Comparison of ENCODE assay signal across 8 mouse cellular contexts in the genomic region with DNA sequence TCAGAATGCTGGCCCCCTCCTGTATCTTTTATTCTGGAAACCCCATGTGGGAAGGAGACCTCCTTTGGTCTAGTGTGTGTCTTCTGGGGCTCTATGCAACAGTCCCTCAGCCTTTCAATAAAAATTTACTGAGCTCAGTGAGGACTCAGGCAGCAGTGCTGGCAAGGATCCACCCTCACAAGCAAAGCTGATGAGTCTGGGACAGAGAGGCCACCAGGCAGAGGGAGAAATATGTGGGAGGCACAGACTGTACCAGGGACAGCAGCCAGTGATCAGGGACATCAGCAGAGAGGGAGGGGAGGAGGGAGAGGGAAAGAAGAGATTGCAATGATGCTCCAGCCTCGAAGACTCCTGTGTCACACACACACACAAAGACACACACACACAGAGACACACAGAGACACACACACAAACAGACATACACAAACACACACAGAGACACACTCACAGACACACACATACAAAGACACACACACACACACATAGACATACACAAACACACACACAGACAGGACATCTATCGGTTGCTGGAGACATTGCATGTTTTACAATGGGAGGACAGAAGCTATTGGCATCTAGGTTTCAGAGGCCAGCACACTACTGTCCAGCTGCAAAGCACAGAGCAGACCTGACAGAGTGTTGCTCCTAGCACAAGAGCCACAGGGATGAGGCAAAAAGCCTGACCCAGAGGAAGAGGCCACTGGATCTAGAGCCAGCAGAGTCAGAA. TPM values are rescaled to one million over a fixed set of nuclear protein-coding genes. Genes with fewer than 3 reads are reported as not detected.
DNase-seq lines count a peak whose midpoint lies in the region; ATAC-seq lines count a peak whose summit lies in the region.

No protein-coding gene starts in this region.

- no peak overlapping the region for H3K4me2 ChIP-seq in forebrain, embryonic 13.5 days
- H3K4me2 ChIP-seq in forebrain, embryonic 11.5 days (ENCODE audit: low read depth, low read length, severe bottlenecking), result no peak overlapping the region
- H3K4me2 ChIP-seq in neural tube, embryonic 15.5 days, result no peak overlapping the region
- H3K4me2 ChIP-seq in heart, embryonic 11.5 days, result no peak overlapping the region

- H3K27ac ChIP-seq in forebrain, embryonic 13.5 days, result no peak overlapping the region
- no peak overlapping the region for H3K27ac ChIP-seq in forebrain, embryonic 11.5 days (ENCODE audit: low read depth, low read length)
- H3K27ac ChIP-seq in neural tube, embryonic 15.5 days (replicated peaks), result no peak overlapping the region
- no peak overlapping the region for H3K27ac ChIP-seq in heart, embryonic 11.5 days (ENCODE audit: low read depth, low read length)
- no peak overlapping the region for H3K27ac ChIP-seq in heart, embryonic 10.5 days

- no peak overlapping the region for H3K9ac ChIP-seq in forebrain, embryonic 13.5 days
- H3K9ac ChIP-seq in forebrain, embryonic 11.5 days (ENCODE audit: low read length), result no peak overlapping the region
- no peak overlapping the region for H3K9ac ChIP-seq in neural tube, embryonic 15.5 days (replicated peaks)
- H3K9ac ChIP-seq in heart, embryonic 11.5 days (ENCODE audit: low read depth, low read length), result no peak overlapping the region

- no peaks in the 10 kb centered on the region for H3K9me3 ChIP-seq in forebrain, embryonic 13.5 days (replicated peaks)
- H3K9me3 ChIP-seq in forebrain, embryonic 11.5 days (ENCODE audit: control insufficient read depth, low read length), result no peaks in the 10 kb centered on the region
- H3K9me3 ChIP-seq in neural tube, embryonic 15.5 days (replicated peaks), result no peaks in the 10 kb centered on the region
- H3K9me3 ChIP-seq in heart, embryonic 11.5 days (replicated peaks; ENCODE audit: control insufficient read depth, low read length), result no peaks in the 10 kb centered on the region
- no peaks in the 10 kb centered on the region for H3K9me3 ChIP-seq in heart, embryonic 10.5 days

- no peak overlapping the region for H3K4me3 ChIP-seq in forebrain, embryonic 13.5 days
- H3K4me3 ChIP-seq in forebrain, embryonic 11.5 days (ENCODE audit: low read depth, low read length), result no peak overlapping the region
- H3K4me3 ChIP-seq in neural tube, embryonic 15.5 days (replicated peaks), result no peak overlapping the region
- H3K4me3 ChIP-seq in heart, embryonic 11.5 days (ENCODE audit: low read depth, low read length), result no peak overlapping the region
- H3K4me3 ChIP-seq in heart, embryonic 10.5 days, result no peak overlapping the region

- no peaks in the 10 kb centered on the region for H3K36me3 ChIP-seq in forebrain, embryonic 13.5 days (ENCODE audit: poor library complexity, severe bottlenecking)
- no peaks in the 10 kb centered on the region for H3K36me3 ChIP-seq in forebrain, embryonic 11.5 days (ENCODE audit: control insufficient read depth, insufficient read depth, low read length)
- no peaks in the 10 kb centered on the region for H3K36me3 ChIP-seq in neural tube, embryonic 15.5 days
- H3K36me3 ChIP-seq in heart, embryonic 11.5 days (ENCODE audit: control insufficient read depth, insufficient read depth, low read length), result no peaks in the 10 kb centered on the region
- no peaks in the 10 kb centered on the region for H3K36me3 ChIP-seq in heart, embryonic 10.5 days

- no peaks in the 10 kb centered on the region for H3K27me3 ChIP-seq in forebrain, embryonic 13.5 days
- H3K27me3 ChIP-seq in forebrain, embryonic 11.5 days (ENCODE audit: control insufficient read depth, insufficient read depth, low read length), result no peaks in the 10 kb centered on the region
- H3K27me3 ChIP-seq in neural tube, embryonic 15.5 days (replicated peaks), result peaks cover 4% of the 10 kb centered on the region; the same call in 1 of the 2 replicates
- H3K27me3 ChIP-seq in heart, embryonic 11.5 days (ENCODE audit: control insufficient read depth, insufficient read depth, low read length), result peaks cover 3% of the 10 kb centered on the region; the same call in 1 of the 2 replicates
- peaks cover 25% of the 10 kb centered on the region; the same call in 1 of the 2 replicates for H3K27me3 ChIP-seq in heart, embryonic 10.5 days (ENCODE audit: insufficient read depth, poor library complexity, severe bottlenecking)

- DNase-seq in forebrain, embryonic 11.5 days (ENCODE audit: low spot score), result no peak
- no peak for DNase-seq in neural tube, embryonic 10.5 days (ENCODE audit: extremely low spot score, low spot score)
- peak; percentile 82 to 85 for DNase-seq in layer of hippocampus, postnatal 36 days
- peak; percentile 31 for DNase-seq in right cerebral cortex, postnatal 4 days
- DNase-seq in heart, embryonic 10.5 days (ENCODE audit: low spot score), result no peak

- H3K4me1 ChIP-seq in forebrain, embryonic 13.5 days, result peaks cover 5% of the 10 kb centered on the region; the same call in 1 of the 2 replicates
- no peaks in the 10 kb centered on the region for H3K4me1 ChIP-seq in forebrain, embryonic 11.5 days (replicated peaks; ENCODE audit: control insufficient read depth, insufficient read depth, low read length)
- peaks cover 10% of the 10 kb centered on the region for H3K4me1 ChIP-seq in neural tube, embryonic 15.5 days
- 0 out of 2 replicates have a peak, but pooled peaks cover 2% of the 10 kb centered on the region for H3K4me1 ChIP-seq in heart, embryonic 11.5 days (ENCODE audit: control insufficient read depth, insufficient read depth, low read length)
- peaks cover 26% of the 10 kb centered on the region for H3K4me1 ChIP-seq in heart, embryonic 10.5 days

- peak; percentile 41; the same call in 1 of the 2 replicates for ATAC-seq in forebrain, embryonic 13.5 days
- ATAC-seq in forebrain, embryonic 11.5 days (replicated peaks; ENCODE audit: low FRiP score), result no peak
- peak; percentile 30; the same call in 1 of the 2 replicates for ATAC-seq in neural tube, embryonic 15.5 days (ENCODE audit: low FRiP score)
- no peak for ATAC-seq in heart, embryonic 11.5 days (replicated peaks; ENCODE audit: insufficient number of reproducible peaks, low FRiP score, low TSS enrichment)

- WGBS in forebrain, embryonic 13.5 days, result 77% methylated on average over 2 of the region's 2 CpGs
- WGBS in forebrain, embryonic 11.5 days, result 84% methylated on average over 2 of the region's 2 CpGs
- WGBS in neural tube, embryonic 15.5 days, result 48% methylated on average over 2 of the region's 2 CpGs
- 79% methylated on average over 2 of the region's 2 CpGs for WGBS in heart, embryonic 11.5 days (ENCODE audit: insufficient replicate concordance)
- WGBS in heart, embryonic 10.5 days, result 75% methylated on average over 2 of the region's 2 CpGs

RNA-seq across cellular contexts. Expression of a gene that starts 27.6 kb away (rescaled TPM):
- 0.75 and 0.83 TPM in 2 replicates for polyA plus RNA-seq in forebrain, embryonic 13.5 days (2015; fragmentation: Nextera tagmentation; extraction: Ambion mirVana)
- 2.8 and 3.2 TPM in 2 replicates for polyA plus RNA-seq in forebrain, embryonic 11.5 days (2014; fragmentation: Nextera tagmentation; extraction: Ambion mirVana)
- 1.3 and 1.6 TPM in 2 replicates for polyA plus RNA-seq in neural tube, embryonic 15.5 days (2015; fragmentation: Nextera tagmentation; extraction: Ambion mirVana)
- 100 to 1,000 TPM in 1 of 2 experiments, 10 to 100 TPM in 1; 91.9 to 104 TPM for total RNA-seq in layer of hippocampus, postnatal 36 days (2021)
- polyA plus RNA-seq in heart, embryonic 11.5 days (2014; fragmentation: Nextera tagmentation; extraction: Ambion mirVana), result 1.3 and 1.5 TPM in 2 replicates
- polyA plus RNA-seq in heart, embryonic 10.5 days (2016; fragmentation: Nextera tagmentation; extraction: Ambion mirVana), result 1.1 and 2.1 TPM in 2 replicates

Comparison
In these comparisons a context has a peak if more than half of its experiments do, and no peak if none do; other contexts are left out.
1. ATAC-seq: peak in forebrain, embryonic 13.5 days (single experiment) and neural tube, embryonic 15.5 days (single experiment); none in forebrain, embryonic 11.5 days (single experiment) and heart, embryonic 11.5 days (single experiment).
2. DNase-seq: peak in layer of hippocampus, postnatal 36 days (2 of 2) and right cerebral cortex, postnatal 4 days (single experiment); none in forebrain, embryonic 11.5 days (single experiment), neural tube, embryonic 10.5 days (single experiment) and heart, embryonic 10.5 days (single experiment).